Mouse (Mus musculus): ENCODE data around the gene Gm17545. TPM values are rescaled to one million over a fixed set of nuclear protein-coding genes. Genes with fewer than 3 reads are reported as not detected.
A peak's percentile ranks its signal among the peaks of the same experiment; 100 is the strongest.

Gm17545 gene
- polyA plus RNA-seq, 1 experiment from 2014 or later = not detected

- no peaks in the 10 kb centered on the region for H3K4me1 ChIP-seq (replicated peaks; ENCODE audit: control insufficient read depth, insufficient read depth, low read length)
- WGBS = 79% methylated on average over 8 of the region's 8 CpGs
- no peaks in the 10 kb centered on the region for H3K9me3 ChIP-seq (ENCODE audit: control insufficient read depth, low read length)
- no peaks in the 10 kb centered on the region for H3K27me3 ChIP-seq (ENCODE audit: control insufficient read depth, insufficient read depth, low read length)
- DNase-seq (ENCODE audit: low spot score) (no peak), ATAC-seq (ENCODE audit: low FRiP score) (no peak)
- no peak overlapping the region for H3K27ac ChIP-seq (ENCODE audit: low read depth, low read length)
- no peak overlapping the region for H3K9ac ChIP-seq (ENCODE audit: low read depth, low read length)
- H3K4me2 ChIP-seq (replicated peaks; ENCODE audit: low read depth, low read length) = no peak overlapping the region
- H3K36me3 ChIP-seq (ENCODE audit: control insufficient read depth, insufficient read depth, low read length) = no peaks in the 10 kb centered on the region
- no peak overlapping the region for H3K4me3 ChIP-seq (ENCODE audit: low read depth, low read length)
Measured at GRCm38 (mm10) chr9:22468899-22469259, 14.8 kb downstream of the Gm17545 start.

- Histone ChIP-seq H3K4me1 (replicated peaks; ENCODE audit: control insufficient read depth, insufficient read depth, low read length) (no peaks in the 10 kb centered on the region), H3K4me2 (replicated peaks; ENCODE audit: low read depth, low read length) (peak within 1 kb of the TSS; percentile 71), H3K36me3 (ENCODE audit: control insufficient read depth, insufficient read depth, low read length) (no peaks in the 10 kb centered on the region), H3K9ac (ENCODE audit: low read depth, low read length) (no peak within 1 kb of the TSS), H3K9me3 (ENCODE audit: control insufficient read depth, low read length) (no peaks in the 10 kb centered on the region), H3K4me3 (ENCODE audit: low read depth, low read length) (peak within 1 kb of the TSS; percentile 84; the same call in 1 of the 2 replicates), H3K27me3 (ENCODE audit: control insufficient read depth, insufficient read depth, low read length) (no peaks in the 10 kb centered on the region), H3K27ac (ENCODE audit: low read depth, low read length) (no peak within 1 kb of the TSS)
- no peak for DNase-seq (ENCODE audit: low spot score)
- 93% methylated on average over 3 of the region's 3 CpGs for WGBS
- ATAC-seq (ENCODE audit: low FRiP score) = no peak
Measured at GRCm38 (mm10) chr9:22469643-22470042, 15.6 kb downstream of the Gm17545 start, which contains the start of gene Rp9. Gene Rp9 (minus strand): TSS chr9:22469743.

GRCm38 (mm10) chr9:22475424-22475868 lies 21.4 kb downstream of the Gm17545 start, which contains the start of gene Bbs9:
Gene Bbs9 (plus strand): TSS chr9:22475715.
- DNase-seq (ENCODE audit: low spot score) (peak; percentile 93), ATAC-seq (ENCODE audit: low FRiP score) (peak; percentile 100)
- peak within 1 kb of the TSS; percentile 76 for H3K4me2 ChIP-seq (replicated peaks; ENCODE audit: low read depth, low read length)
- 0 out of 2 replicates have a peak within 1 kb of the TSS, but pooled peaks have one; percentile 19 for H3K27ac ChIP-seq (ENCODE audit: low read depth, low read length)
- H3K27me3 ChIP-seq (ENCODE audit: control insufficient read depth, insufficient read depth, low read length) = no peaks in the 10 kb centered on the region
- no peaks in the 10 kb centered on the region for H3K9me3 ChIP-seq (ENCODE audit: control insufficient read depth, low read length)
- no peaks in the 10 kb centered on the region for H3K4me1 ChIP-seq (replicated peaks; ENCODE audit: control insufficient read depth, insufficient read depth, low read length)
- no peaks in the 10 kb centered on the region for H3K36me3 ChIP-seq (ENCODE audit: control insufficient read depth, insufficient read depth, low read length)
- H3K9ac ChIP-seq (ENCODE audit: low read depth, low read length) = peak within 1 kb of the TSS; percentile 50
- H3K4me3 ChIP-seq (ENCODE audit: low read depth, low read length) = peak within 1 kb of the TSS; percentile 53
- under 1% methylated on average over 25 of the region's 25 CpGs for WGBS

- Histone ChIP-seq H3K27ac (ENCODE audit: low read depth, low read length) (no peak overlapping the region), H3K4me2 (replicated peaks; ENCODE audit: low read depth, low read length) (peak overlapping the region; percentile 76), H3K27me3 (ENCODE audit: control insufficient read depth, insufficient read depth, low read length) (no peaks in the 10 kb centered on the region), H3K9ac (ENCODE audit: low read depth, low read length) (peak overlapping the region; percentile 50), H3K9me3 (ENCODE audit: control insufficient read depth, low read length) (no peaks in the 10 kb centered on the region), H3K4me1 (replicated peaks; ENCODE audit: control insufficient read depth, insufficient read depth, low read length) (no peaks in the 10 kb centered on the region), H3K4me3 (ENCODE audit: low read depth, low read length) (peak overlapping the region; percentile 53), H3K36me3 (ENCODE audit: control insufficient read depth, insufficient read depth, low read length) (no peaks in the 10 kb centered on the region)
- ATAC-seq (ENCODE audit: low FRiP score) (no peak), DNase-seq (ENCODE audit: low spot score) (peak; percentile 21)
- WGBS = 9% methylated on average over 10 of the region's 10 CpGs
Measured at GRCm38 (mm10) chr9:22476265-22476664, 22.2 kb downstream of the Gm17545 start.

- WGBS = 92% methylated on average over 8 of the region's 8 CpGs
- no peak overlapping the region for H3K4me2 ChIP-seq (replicated peaks; ENCODE audit: low read depth, low read length)
- no peaks in the 10 kb centered on the region for H3K36me3 ChIP-seq (ENCODE audit: control insufficient read depth, insufficient read depth, low read length)
- no peaks in the 10 kb centered on the region for H3K9me3 ChIP-seq (ENCODE audit: control insufficient read depth, low read length)
- no peaks in the 10 kb centered on the region for H3K4me1 ChIP-seq (replicated peaks; ENCODE audit: control insufficient read depth, insufficient read depth, low read length)
- DNase-seq (ENCODE audit: low spot score) (no peak), ATAC-seq (ENCODE audit: low FRiP score) (no peak)
- no peak overlapping the region for H3K27ac ChIP-seq (ENCODE audit: low read depth, low read length)
- no peaks in the 10 kb centered on the region for H3K27me3 ChIP-seq (ENCODE audit: control insufficient read depth, insufficient read depth, low read length)
- H3K4me3 ChIP-seq (ENCODE audit: low read depth, low read length) = no peak overlapping the region
- no peak overlapping the region for H3K9ac ChIP-seq (ENCODE audit: low read depth, low read length)
Measured at GRCm38 (mm10) chr9:22478946-22479345, 24.9 kb downstream of the Gm17545 start.

- H3K27me3 ChIP-seq (ENCODE audit: control insufficient read depth, insufficient read depth, low read length) = no peaks in the 10 kb centered on the region
- 93% methylated on average over 8 of the region's 8 CpGs for WGBS
- H3K4me3 ChIP-seq (ENCODE audit: low read depth, low read length) = no peak overlapping the region
- no peak overlapping the region for H3K4me2 ChIP-seq (replicated peaks; ENCODE audit: low read depth, low read length)
- H3K36me3 ChIP-seq (ENCODE audit: control insufficient read depth, insufficient read depth, low read length) = no peaks in the 10 kb centered on the region
- DNase-seq (ENCODE audit: low spot score) (no peak), ATAC-seq (ENCODE audit: low FRiP score) (no peak)
- no peaks in the 10 kb centered on the region for H3K9me3 ChIP-seq (ENCODE audit: control insufficient read depth, low read length)
- no peak overlapping the region for H3K27ac ChIP-seq (ENCODE audit: low read depth, low read length)
- H3K4me1 ChIP-seq (replicated peaks; ENCODE audit: control insufficient read depth, insufficient read depth, low read length) = no peaks in the 10 kb centered on the region
- H3K9ac ChIP-seq (ENCODE audit: low read depth, low read length) = no peak overlapping the region
Measured at GRCm38 (mm10) chr9:22483866-22484561, 29.9 kb downstream of the Gm17545 start.

- Histone ChIP-seq H3K27me3 (ENCODE audit: control insufficient read depth, insufficient read depth, low read length) (no peaks in the 10 kb centered on the region), H3K9me3 (ENCODE audit: control insufficient read depth, low read length) (no peaks in the 10 kb centered on the region)
Measured at GRCm38 (mm10) chr9:22484562-22485308, 30.6 kb downstream of the Gm17545 start.

GRCm38 (mm10) chr9:22486211-22486610 lies 32.1 kb downstream of the Gm17545 start:
- WGBS = 89% methylated on average over 7 of the region's 7 CpGs
- no peak overlapping the region for H3K9ac ChIP-seq (ENCODE audit: low read depth, low read length)
- no peak overlapping the region for H3K4me2 ChIP-seq (replicated peaks; ENCODE audit: low read depth, low read length)
- H3K36me3 ChIP-seq (ENCODE audit: control insufficient read depth, insufficient read depth, low read length) = no peaks in the 10 kb centered on the region
- H3K27me3 ChIP-seq (ENCODE audit: control insufficient read depth, insufficient read depth, low read length) = no peaks in the 10 kb centered on the region
- DNase-seq (ENCODE audit: low spot score) (no peak), ATAC-seq (ENCODE audit: low FRiP score) (no peak)
- H3K4me3 ChIP-seq (ENCODE audit: low read depth, low read length) = no peak overlapping the region
- H3K9me3 ChIP-seq (ENCODE audit: control insufficient read depth, low read length) = no peaks in the 10 kb centered on the region
- H3K27ac ChIP-seq (ENCODE audit: low read depth, low read length) = no peak overlapping the region
- no peaks in the 10 kb centered on the region for H3K4me1 ChIP-seq (replicated peaks; ENCODE audit: control insufficient read depth, insufficient read depth, low read length)

More at GRCm38 (mm10) chr9:22484562-22485308, 30.6 kb downstream of the Gm17545 start:
- Histone ChIP-seq H3K4me3 (ENCODE audit: low read depth, low read length) (no peak overlapping the region), H3K27ac (ENCODE audit: low read depth, low read length) (no peak overlapping the region), H3K4me1 (replicated peaks; ENCODE audit: control insufficient read depth, insufficient read depth, low read length) (no peaks in the 10 kb centered on the region), H3K36me3 (ENCODE audit: control insufficient read depth, insufficient read depth, low read length) (no peaks in the 10 kb centered on the region), H3K9ac (ENCODE audit: low read depth, low read length) (no peak overlapping the region), H3K4me2 (replicated peaks; ENCODE audit: low read depth, low read length) (no peak overlapping the region)
- no peak for ATAC-seq (ENCODE audit: low FRiP score)
- DNase-seq (ENCODE audit: low spot score) = no peak
- WGBS = 88% methylated on average over 12 of the region's 12 CpGs

Measured in hindbrain, embryonic 11.5 days (tissue).